Mouse (Mus musculus): ENCODE data around the gene Tmem56.

The Tmem56 gene

GRCm38 (mm10) chr3:121157546-121158330 is 125.2 kb downstream of the Tmem56 start:
- Histone ChIP-seq H3K27me3 (ENCODE audit: control insufficient read depth, insufficient read depth, low read length, poor library complexity, severe bottlenecking) (no peaks in the 10 kb centered on the region), H3K36me3 (ENCODE audit: control insufficient read depth, insufficient read depth, low read length, poor library complexity, severe bottlenecking) (no peaks in the 10 kb centered on the region)
- DNase-seq (ENCODE audit: low read depth, low spot score) = no peak

DNA sequence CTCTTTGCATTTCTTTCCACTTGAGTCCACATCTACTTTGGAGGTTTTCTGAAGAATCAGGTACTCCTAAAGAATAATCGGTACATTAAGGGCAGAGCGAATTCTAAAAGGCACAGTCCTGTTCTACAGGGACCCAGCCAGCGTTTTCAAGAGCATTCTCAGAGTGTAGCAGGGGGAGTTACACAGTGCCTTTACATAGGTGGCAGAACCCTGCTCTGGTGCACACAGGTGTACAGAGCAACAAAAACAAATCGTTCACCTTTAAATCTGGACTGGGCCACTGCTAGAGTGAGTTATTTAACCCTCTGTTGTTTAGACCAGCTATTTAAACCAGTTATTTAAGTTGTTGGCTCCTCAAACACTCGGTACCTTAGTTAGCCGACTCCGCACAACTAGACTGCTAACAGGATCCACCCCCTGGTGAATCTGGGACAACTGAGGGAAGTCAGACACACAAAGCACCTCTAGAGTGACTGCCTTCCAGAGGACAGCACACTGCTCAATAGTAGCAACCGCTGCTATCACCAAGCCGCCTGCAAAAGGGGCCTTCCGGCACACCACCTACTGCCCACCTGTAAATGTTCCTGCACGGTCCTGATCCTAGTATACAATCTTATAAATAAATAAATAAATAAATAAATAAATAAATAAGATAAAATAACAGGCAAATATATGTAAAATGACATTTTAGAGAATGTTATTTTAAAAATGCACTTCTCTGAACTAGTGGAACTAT is 126.3 kb downstream of the Tmem56 start:
- no peaks in the 10 kb centered on the region for H3K36me3 ChIP-seq (ENCODE audit: control insufficient read depth, insufficient read depth, low read length, poor library complexity, severe bottlenecking)
- no peaks in the 10 kb centered on the region for H3K27me3 ChIP-seq (ENCODE audit: control insufficient read depth, insufficient read depth, low read length, poor library complexity, severe bottlenecking)
- DNase-seq (ENCODE audit: low read depth, low spot score) = no peak

- H3K27me3 ChIP-seq (ENCODE audit: control insufficient read depth, insufficient read depth, low read length, poor library complexity, severe bottlenecking) = no peaks in the 10 kb centered on the region
- no peaks in the 10 kb centered on the region for H3K36me3 ChIP-seq (ENCODE audit: control insufficient read depth, insufficient read depth, low read length, poor library complexity, severe bottlenecking)
- no peak for DNase-seq (ENCODE audit: low read depth, low spot score)
Measured at GRCm38 (mm10) chr3:121156043-121156442, 126.9 kb downstream of the Tmem56 start.
